Mouse (Mus musculus): ENCODE results near the gene Spop.

- TF ChIP-seq TAL1 (IDR thresholded peaks at IDR 0.05; ENCODE audit: low read length) = no peak
- no peak for TF ChIP-seq GATA1 (IDR thresholded peaks at IDR 0.05; ENCODE audit: low read length)
Measured at GRCm38 (mm10) chr11:95514298-95514861, 100.5 kb downstream of the Spop start, which contains the start of gene Nxph3.

Measured in erythroblast, embryonic 14.5 days (primary cell).